Mouse (Mus musculus): ENCODE results near the gene Npnt.
A peak's percentile ranks its signal among the peaks of the same experiment; 100 is the strongest.

Gene Npnt

GRCm38 (mm10) chr3:132939006-132939405 lies 11.1 kb downstream of the Npnt start:
- peak; percentile 30 for DNase-seq (ENCODE audit: low read depth)

GRCm38 (mm10) chr3:132934649-132935048 lies 15.4 kb downstream of the Npnt start:
- DNase-seq (ENCODE audit: low read depth), result no peak

- DNase-seq (ENCODE audit: low read depth), result peak; percentile 71
Observed at GRCm38 (mm10) chr3:132931526-132931925, 18.6 kb downstream of the Npnt start.

GRCm38 (mm10) chr3:132929866-132930265 lies 20.2 kb downstream of the Npnt start:
- no peak for DNase-seq (ENCODE audit: low read depth)

- no peak for DNase-seq (ENCODE audit: low read depth)
Observed at GRCm38 (mm10) chr3:132928186-132928585, 21.9 kb downstream of the Npnt start.

- DNase-seq (ENCODE audit: low read depth), result no peak
Observed at GRCm38 (mm10) chr3:132919798-132920197, 30.3 kb downstream of the Npnt start.

- DNase-seq (ENCODE audit: low read depth), result no peak
Observed at GRCm38 (mm10) chr3:132919240-132919639, 30.9 kb downstream of the Npnt start.

GRCm38 (mm10) chr3:132917356-132918090 lies 32.6 kb downstream of the Npnt start:
- no peak for DNase-seq (ENCODE audit: low read depth)

- DNase-seq (ENCODE audit: low read depth), result peak; percentile 39
Observed at GRCm38 (mm10) chr3:132915661-132916060, 34.4 kb downstream of the Npnt start.

GRCm38 (mm10) chr3:132912420-132912819 lies 37.7 kb downstream of the Npnt start:
- no peak for DNase-seq (ENCODE audit: low read depth)

- DNase-seq (ENCODE audit: low read depth), result peak; percentile 57
Observed at GRCm38 (mm10) chr3:132911716-132912115, 38.4 kb downstream of the Npnt start.

- no peak for DNase-seq (ENCODE audit: low read depth)
Observed at GRCm38 (mm10) chr3:132910727-132911126, 39.4 kb downstream of the Npnt start.

- DNase-seq (ENCODE audit: low read depth), result no peak
Observed at GRCm38 (mm10) chr3:132909736-132910135, 40.4 kb downstream of the Npnt start.

GRCm38 (mm10) chr3:132907506-132908203 lies 42.4 kb downstream of the Npnt start:
- DNase-seq (ENCODE audit: low read depth), result no peak

GRCm38 (mm10) chr3:132905224-132905930 lies 44.7 kb downstream of the Npnt start:
- DNase-seq (ENCODE audit: low read depth), result no peak

GRCm38 (mm10) chr3:132903386-132903785 lies 46.7 kb downstream of the Npnt start:
- DNase-seq (ENCODE audit: low read depth), result no peak

GRCm38 (mm10) chr3:132902921-132903320 lies 47.2 kb downstream of the Npnt start:
- DNase-seq (ENCODE audit: low read depth), result no peak

GRCm38 (mm10) chr3:132902206-132902605 lies 47.9 kb downstream of the Npnt start:
- no peak for DNase-seq (ENCODE audit: low read depth)

- DNase-seq (ENCODE audit: low read depth), result no peak
Observed at GRCm38 (mm10) chr3:132897891-132898290, 52.2 kb downstream of the Npnt start.

GRCm38 (mm10) chr3:132897390-132897789 lies 52.7 kb downstream of the Npnt start:
- DNase-seq (ENCODE audit: low read depth), result no peak

GRCm38 (mm10) chr3:132894086-132894485 lies 56.0 kb downstream of the Npnt start:
- DNase-seq (ENCODE audit: low read depth), result no peak

GRCm38 (mm10) chr3:132893676-132894075 lies 56.4 kb downstream of the Npnt start:
- DNase-seq (ENCODE audit: low read depth), result no peak

GRCm38 (mm10) chr3:132893044-132893443 lies 57.0 kb downstream of the Npnt start:
- no peak for DNase-seq (ENCODE audit: low read depth)

All from NIH3T3 (cell line).